Mouse (Mus musculus): Measurements from ENCODE around the gene Mindy1.

GRCm38 (mm10) chr3:95235386-95236301 is 45.5 kb upstream of the Mindy1 start:
- TF ChIP-seq POLR2A (IDR thresholded peaks at IDR 0.05; ENCODE audit: extremely low read depth, insufficient read depth, low read length) (no peak), CTCF (IDR thresholded peaks at IDR 0.05; ENCODE audit: extremely low read depth, insufficient read depth, low read length) (no peak)

Data from cortical plate, adult 2 months (tissue).